Mouse (Mus musculus) adrenal gland, postnatal 14 days (tissue): ENCODE measurements at regions not wholly inside any gene's neighbourhood (a gene's known extent, or its start where the extent isn't known, plus 50 kb on each side); places are given as distances from the start of the nearest gene placed in this dataset.
A peak's percentile ranks its signal among the peaks of the same experiment; 100 is the strongest.

Source experiments
- DNase-seq: peaks from one replicate; pipeline ENCODE4 v3.0.0; 2021; ENCODE audit warnings: mixed read lengths

DNA sequence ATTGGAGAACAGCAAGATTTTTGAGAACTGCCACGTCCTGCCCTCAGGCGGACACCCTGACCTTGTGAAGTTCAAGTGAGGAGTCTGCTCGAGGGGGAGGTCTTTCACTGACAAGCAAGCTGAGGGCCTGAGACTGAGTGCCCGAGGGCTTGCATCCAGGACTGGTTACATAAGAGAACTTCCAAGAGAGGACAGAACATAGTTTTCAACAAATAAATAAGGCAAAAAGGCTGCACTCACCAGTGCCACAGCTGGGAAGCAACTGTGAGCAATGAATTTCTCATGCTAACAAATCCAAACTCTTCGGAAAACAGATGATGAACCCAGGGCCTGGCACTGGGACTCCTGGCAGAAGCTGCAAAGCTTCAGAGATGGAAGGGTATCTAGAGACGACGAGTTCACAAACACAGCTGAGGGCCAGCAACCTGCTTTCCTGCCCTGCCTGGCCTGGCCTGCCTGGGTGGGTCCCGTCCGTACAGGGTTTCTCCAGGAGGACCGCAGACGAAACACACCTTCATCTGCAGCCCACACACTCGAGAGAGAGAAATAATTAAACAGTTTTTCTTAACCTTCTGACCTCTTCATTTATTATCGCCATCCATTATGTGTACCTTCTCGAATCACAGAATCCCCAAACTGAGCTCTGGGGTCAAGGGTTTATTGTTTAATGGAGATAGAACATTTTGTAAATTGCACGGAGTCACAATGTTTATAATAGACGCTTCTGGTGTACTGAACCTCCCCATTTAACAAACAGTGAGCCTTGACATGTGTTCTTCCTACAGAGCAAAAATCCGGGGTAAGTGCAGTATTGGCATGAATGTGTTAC, 334.3 kb upstream of the Ddhd1 start:
- DNase-seq = peak; percentile 22

- no peak for DNase-seq
These were observed 334.9 kb upstream of the Ddhd1 start for GRCm38 (mm10) chr14:45992870-45993135.

DNA sequence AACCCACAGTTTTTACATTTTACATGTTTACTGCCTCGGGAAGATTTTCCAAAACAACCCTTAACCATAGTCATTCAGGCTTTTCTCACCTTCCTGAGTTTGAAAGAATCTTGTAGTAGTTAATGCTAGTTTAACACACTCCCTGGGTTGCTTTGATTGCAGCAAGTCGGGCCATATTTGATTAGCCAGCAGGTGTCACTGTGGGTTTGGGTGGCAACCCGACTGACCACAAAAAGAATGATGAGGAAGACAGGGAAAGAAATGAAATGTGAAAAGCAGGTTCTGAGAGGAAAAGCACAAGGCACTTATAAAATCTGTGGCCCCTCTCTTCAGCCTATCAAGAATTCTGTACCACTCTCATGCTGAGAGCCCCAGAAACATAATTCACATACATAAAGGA, 335.7 kb upstream of the Ddhd1 start:
- peak; percentile 73 for DNase-seq

GRCm38 (mm10) chr14:45996760-45997159, 338.8 kb upstream of the Ddhd1 start:
- DNase-seq = peak; percentile 76

- DNase-seq = no peak
These were observed 346.1 kb upstream of the Ddhd1 start for GRCm38 (mm10) chr14:46004078-46004477.

GRCm38 (mm10) chr14:46005307-46005706, 347.4 kb upstream of the Ddhd1 start:
- DNase-seq = no peak

GRCm38 (mm10) chr14:46013232-46013631, 355.3 kb upstream of the Ddhd1 start:
- DNase-seq = no peak

GRCm38 (mm10) chr14:46014090-46014489, 356.1 kb upstream of the Ddhd1 start:
- no peak for DNase-seq

- no peak for DNase-seq
These were observed 357.9 kb upstream of the Ddhd1 start for GRCm38 (mm10) chr14:46015682-46016400.

GRCm38 (mm10) chr14:46016701-46017106, 358.8 kb upstream of the Ddhd1 start:
- no peak for DNase-seq

DNA sequence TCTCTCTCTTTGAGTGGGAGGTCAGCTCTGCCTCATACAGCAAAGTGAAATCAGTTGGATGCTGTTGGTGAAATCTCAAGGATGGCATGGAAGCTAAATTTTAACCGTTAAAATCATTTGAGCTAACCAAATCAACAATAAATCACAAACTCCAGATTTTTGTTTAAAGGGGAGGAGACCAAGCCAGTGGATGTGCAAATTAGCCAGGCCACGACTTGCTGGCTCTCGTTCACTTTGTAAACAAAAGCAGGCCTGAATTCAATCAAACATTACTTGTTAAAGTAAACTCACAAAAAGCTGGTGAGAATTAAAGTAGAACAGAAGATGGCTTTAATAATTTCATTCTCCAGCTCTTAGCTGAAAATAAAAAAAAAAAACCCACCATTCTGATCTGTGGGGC, 359.3 kb upstream of the Ddhd1 start:
- no peak for DNase-seq

DNA sequence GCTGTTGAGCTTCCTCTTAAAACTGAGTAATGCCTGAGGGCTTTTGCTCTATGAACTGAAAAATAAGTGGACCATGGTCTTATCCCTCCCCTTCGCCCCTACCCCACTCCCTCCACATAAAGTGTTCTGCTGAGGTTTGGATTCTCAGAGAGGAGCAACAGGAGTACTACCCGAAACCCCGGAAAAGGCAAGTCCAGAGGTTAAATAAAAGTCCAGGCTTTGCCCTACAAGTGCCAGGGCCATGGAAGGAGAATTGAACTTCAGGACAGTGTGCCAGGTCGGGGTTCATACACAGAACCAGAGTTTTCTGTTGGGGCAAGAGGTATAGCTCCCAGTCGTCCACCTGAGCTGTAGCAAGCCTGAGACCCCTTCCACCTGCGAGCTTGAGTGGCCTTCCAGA, 360.0 kb upstream of the Ddhd1 start:
- no peak for DNase-seq

DNA sequence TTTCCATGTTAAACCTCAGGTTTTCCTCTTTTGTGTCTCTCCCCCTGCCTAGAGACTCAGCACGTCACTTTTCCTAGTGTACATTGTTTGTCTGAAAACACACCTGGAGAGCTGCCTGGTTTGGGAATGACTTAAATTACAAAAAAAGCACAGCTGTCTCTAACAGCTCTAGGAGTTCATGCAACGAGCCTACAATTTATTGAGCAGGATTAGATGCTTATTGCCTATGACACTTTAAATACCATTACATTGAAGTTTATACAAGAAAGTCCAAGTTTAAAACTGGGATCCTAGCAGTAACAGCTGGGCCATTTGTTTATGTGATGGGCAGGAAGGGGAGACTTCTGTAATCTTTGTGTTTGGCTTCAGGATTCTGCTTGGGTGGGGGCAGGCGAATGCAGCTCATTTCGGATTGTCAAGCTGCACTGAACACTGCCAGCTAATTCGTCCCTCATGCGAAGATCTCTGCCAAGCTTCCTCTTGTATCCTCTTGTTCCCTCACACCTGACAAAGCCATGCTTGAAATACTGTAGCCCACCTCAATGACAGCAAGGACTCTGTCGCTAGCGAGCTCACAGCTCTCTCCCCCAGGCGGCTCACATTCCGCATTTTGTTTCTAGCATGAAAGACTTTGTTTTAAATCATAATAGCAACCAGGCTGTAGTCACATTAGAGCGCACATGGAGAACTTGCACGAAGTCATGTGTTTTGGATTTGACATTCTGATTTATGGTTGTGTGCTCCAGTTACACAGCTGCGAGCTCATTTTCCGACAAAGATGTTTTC, 359.8 kb upstream of the Gm15217 start:
- DNase-seq = no peak

DNA sequence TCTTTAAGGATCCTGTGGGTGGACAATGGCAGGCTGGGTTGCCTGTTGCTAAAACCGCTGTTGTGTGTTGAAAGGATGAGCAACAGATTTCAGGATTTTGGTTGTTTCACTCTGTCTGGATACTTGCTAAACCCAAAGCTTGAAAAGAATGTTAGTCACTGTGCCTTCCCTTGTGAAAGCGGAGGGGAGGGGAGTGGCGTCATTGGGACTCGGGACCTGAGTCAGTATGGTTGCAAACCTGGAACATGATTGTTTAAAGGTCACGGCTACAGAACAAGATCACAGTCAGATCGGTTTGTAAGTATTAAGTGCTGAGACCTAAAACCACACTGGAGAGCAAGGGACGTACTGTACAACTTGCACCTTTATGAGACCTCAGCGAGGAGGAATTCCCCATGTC, 344.9 kb upstream of the Gm15217 start:
- peak; percentile 54 for DNase-seq

DNA sequence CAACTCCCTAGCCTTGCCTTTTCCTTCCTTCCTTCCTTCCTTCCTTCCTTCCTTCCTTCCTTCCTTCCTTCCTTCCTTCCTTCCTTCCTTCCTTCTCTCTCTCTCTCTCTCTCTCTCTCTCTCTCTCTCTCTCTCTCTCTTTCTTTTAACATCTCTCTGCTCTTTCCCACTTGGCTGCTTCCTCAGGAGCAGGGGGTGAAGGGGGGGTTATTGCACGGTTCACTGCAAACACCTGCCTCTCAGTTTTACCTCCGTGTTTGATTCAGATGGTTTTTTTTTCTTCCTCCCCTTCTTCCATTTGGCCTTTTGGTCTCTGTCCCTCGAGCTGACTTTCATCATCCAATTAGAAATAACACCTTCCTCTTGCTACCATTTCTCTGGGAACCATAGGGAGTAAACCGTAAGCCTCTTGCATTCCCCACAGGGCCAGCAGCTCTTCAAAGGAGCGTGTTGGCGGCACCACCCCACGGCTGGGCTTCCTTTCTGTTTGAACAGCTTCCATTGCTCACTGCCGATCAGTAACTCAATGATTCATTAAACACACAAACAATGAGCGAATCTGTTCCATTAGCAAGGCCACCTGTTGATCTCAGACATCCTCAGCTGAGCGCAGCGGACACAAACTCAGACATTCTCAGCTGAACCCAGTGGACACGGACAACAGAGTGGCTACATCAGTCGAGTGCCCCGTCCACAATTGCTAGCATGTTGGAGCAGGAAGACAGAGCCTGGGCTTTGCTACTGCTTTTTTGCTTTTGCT, 318.4 kb upstream of the Gm15217 start:
- peak; percentile 29 for DNase-seq

DNA sequence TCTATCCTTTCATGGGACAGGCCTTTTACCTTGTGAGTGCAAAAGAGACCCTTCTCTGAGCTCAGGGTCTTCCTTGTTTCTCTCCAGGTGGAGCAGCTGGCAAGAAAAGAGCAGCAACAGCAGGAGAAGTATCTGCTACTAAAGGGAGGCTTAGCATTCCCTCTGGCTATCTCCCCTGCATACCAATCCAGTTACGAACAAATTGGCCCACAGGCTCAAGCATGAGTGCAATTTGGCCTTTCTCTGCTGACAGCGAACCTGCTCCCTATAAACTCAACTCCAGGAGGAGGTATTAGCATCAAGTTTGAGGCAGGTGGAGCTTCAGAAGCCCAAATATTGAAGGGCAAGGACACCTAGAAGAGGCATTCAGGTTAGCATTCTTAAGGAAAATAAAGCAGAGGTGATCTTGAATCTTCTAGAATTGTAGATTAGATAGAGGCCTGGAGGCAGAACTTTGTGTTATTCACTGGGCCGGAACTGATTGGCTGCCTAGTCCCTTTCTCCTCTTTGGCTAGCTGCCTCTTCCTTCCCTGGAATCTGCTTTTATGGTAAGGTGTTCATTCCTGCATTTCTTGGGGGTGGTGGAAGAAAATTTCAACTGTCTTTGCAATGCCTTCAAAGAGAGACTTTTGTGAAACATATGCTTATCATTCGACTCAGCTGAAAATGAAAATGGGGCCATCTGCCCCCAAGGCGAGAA, 312.0 kb upstream of the Gm15217 start:
- DNase-seq = no peak

DNA sequence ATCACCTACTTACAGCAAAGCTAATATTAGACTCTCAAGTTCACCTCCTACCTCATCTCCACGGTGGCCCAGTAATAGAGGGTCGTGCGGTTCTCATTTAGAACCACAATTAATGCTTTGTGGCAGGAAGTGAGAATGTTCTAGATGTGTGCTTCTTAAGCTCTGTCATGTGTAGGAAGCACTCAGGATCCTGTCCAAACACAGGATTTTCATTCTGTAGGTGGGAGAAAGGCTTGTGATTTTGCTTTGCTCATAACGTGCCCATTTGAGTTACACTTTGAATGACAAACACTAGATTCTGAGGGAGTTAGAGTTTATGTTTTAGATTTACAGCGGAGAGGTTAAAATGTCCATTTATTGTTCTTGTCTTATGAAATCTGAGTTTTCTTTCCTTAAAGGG, 308.0 kb upstream of the Gm15217 start:
- no peak for DNase-seq

DNA sequence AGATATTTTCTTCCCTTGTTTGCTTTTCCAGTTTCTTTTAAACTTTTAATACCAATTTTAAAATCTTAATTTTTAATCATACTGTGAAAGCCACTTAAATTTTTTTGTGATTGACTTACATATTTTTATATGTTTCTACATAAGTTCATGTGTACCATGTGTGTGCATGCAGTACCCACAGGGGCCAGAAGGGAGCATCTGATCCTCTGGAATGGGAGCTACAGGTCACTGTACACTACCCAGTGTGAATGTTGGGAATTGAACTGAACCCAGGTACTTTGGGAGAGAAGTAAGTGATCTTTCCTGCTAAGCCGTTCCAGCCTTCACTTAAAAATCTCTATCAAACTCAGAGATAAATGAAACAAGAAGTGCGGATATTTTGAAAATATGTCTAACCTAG, 302.5 kb upstream of the Gm15217 start:
- peak; percentile 23 for DNase-seq

DNA sequence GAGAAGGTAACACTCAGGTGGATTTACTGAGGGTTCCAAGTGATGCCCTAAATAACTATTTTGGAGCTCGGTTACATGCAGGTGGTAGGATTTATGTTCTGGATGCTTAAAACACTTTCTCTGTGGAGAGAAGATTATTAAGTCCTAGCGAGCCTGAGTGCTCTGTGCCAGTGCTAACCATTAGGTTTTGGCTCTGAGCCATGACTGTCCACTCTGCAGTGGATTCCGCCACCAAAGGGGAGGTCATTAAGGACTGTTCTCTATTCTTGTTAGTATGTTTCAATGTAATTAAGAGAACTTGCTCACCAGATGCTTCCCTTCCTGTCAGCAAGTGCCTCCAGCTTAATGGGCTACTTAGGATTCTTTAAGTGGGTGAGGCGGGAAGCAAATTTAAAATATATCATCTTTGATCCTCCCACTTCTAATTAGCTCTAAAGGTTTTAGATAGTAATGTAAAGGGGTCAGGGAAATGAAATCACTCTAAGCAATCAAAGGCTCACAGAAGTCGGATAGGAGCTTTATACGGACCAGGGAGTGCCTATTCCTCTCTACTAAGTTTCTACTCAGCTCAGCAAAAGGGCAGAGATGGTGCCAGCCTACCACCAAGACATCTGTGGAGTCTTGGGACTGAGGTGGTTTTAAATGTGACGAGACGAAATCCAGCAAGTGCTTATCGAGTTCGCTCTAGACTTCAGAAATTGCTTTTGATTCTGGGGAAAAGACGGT, 301.6 kb upstream of the Gm15217 start:
- DNase-seq = no peak

GRCm38 (mm10) chr14:46082646-46083045, 296.6 kb upstream of the Gm15217 start:
- no peak for DNase-seq
